Mouse (Mus musculus): ENCODE data around the gene Ccdc47. TPM values are rescaled to one million over a fixed set of nuclear protein-coding genes. Genes with fewer than 3 reads are reported as not detected.

The Ccdc47 gene
- polyA plus RNA-seq, 1 experiment from 2014 or later: 111 TPM

GRCm38 (mm10) chr11:106158081-106158929 lies 57.8 kb downstream of the Ccdc47 start:
- WGBS: 56% methylated on average over 14 of the region's 14 CpGs
- Histone ChIP-seq H3K4me3 (peak overlapping the region; percentile 86), H3K27me3 (replicated peaks) (no peaks in the 10 kb centered on the region), H3K4me1 (peaks cover 41% of the 10 kb centered on the region), H3K4me2 (peak overlapping the region; percentile 72), H3K9ac (peak overlapping the region; percentile 95), H3K27ac (peak overlapping the region; percentile 99; the same call in 1 of the 2 replicates), H3K9me3 (no peaks in the 10 kb centered on the region), H3K36me3 (replicated peaks) (peaks cover 12% of the 10 kb centered on the region; the same call in 1 of the 2 replicates)
- no peak for ATAC-seq (replicated peaks)

GRCm38 (mm10) chr11:106157154-106157553 lies 59.0 kb downstream of the Ccdc47 start:
- WGBS: 90% methylated on average over 7 of the region's 7 CpGs
- Histone ChIP-seq H3K27ac (no peak overlapping the region), H3K36me3 (replicated peaks) (peaks cover 17% of the 10 kb centered on the region; the same call in 1 of the 2 replicates)

GRCm38 (mm10) chr11:106156257-106156656 lies 59.9 kb downstream of the Ccdc47 start:
- Histone ChIP-seq H3K4me2 (no peak overlapping the region), H3K4me3 (no peak overlapping the region), H3K27me3 (replicated peaks) (no peaks in the 10 kb centered on the region), H3K36me3 (replicated peaks) (peaks cover 21% of the 10 kb centered on the region; the same call in 1 of the 2 replicates), H3K4me1 (peaks cover 35% of the 10 kb centered on the region), H3K27ac (no peak overlapping the region; the same call in 1 of the 2 replicates), H3K9ac (no peak overlapping the region), H3K9me3 (no peaks in the 10 kb centered on the region)
- 81% methylated on average over 1 of the region's 1 CpGs for WGBS
- ATAC-seq (replicated peaks): no peak

More at GRCm38 (mm10) chr11:106157154-106157553, 59.0 kb downstream of the Ccdc47 start:
- Histone ChIP-seq H3K4me2 (no peak overlapping the region), H3K4me3 (no peak overlapping the region), H3K9me3 (no peaks in the 10 kb centered on the region), H3K9ac (no peak overlapping the region), H3K27me3 (replicated peaks) (no peaks in the 10 kb centered on the region), H3K4me1 (peaks cover 41% of the 10 kb centered on the region)
- ATAC-seq (replicated peaks): no peak

- peaks cover 24% of the 10 kb centered on the region for H3K36me3 ChIP-seq (replicated peaks)
- H3K27ac ChIP-seq: 0 out of 2 replicates have a peak overlapping the region, but pooled peaks have one; percentile 1
- H3K4me3 ChIP-seq: no peak overlapping the region
- H3K9me3 ChIP-seq: no peaks in the 10 kb centered on the region
- no peak for ATAC-seq (replicated peaks)
- H3K9ac ChIP-seq: no peak overlapping the region
- WGBS: 77% methylated on average over 3 of the region's 3 CpGs
- H3K4me1 ChIP-seq: peaks cover 30% of the 10 kb centered on the region
- no peaks in the 10 kb centered on the region for H3K27me3 ChIP-seq (replicated peaks)
- H3K4me2 ChIP-seq: no peak overlapping the region
These were observed 60.4 kb downstream of the Ccdc47 start for GRCm38 (mm10) chr11:106155761-106156160.

GRCm38 (mm10) chr11:106154770-106155169 lies 61.4 kb downstream of the Ccdc47 start:
- Histone ChIP-seq H3K4me3 (no peak overlapping the region), H3K9ac (no peak overlapping the region), H3K4me2 (no peak overlapping the region), H3K36me3 (replicated peaks) (peaks cover 33% of the 10 kb centered on the region), H3K27me3 (replicated peaks) (no peaks in the 10 kb centered on the region), H3K27ac (0 out of 2 replicates have a peak overlapping the region, but pooled peaks have one; percentile 12), H3K9me3 (no peaks in the 10 kb centered on the region), H3K4me1 (peaks cover 27% of the 10 kb centered on the region)
- no peak for ATAC-seq (replicated peaks)
- 75% methylated on average over 2 of the region's 2 CpGs for WGBS

GRCm38 (mm10) chr11:106154091-106154490 lies 62.1 kb downstream of the Ccdc47 start:
- H3K27me3 ChIP-seq (replicated peaks): no peaks in the 10 kb centered on the region
- no peak overlapping the region for H3K4me2 ChIP-seq
- H3K4me3 ChIP-seq: no peak overlapping the region
- peaks cover 20% of the 10 kb centered on the region for H3K4me1 ChIP-seq
- H3K9me3 ChIP-seq: no peaks in the 10 kb centered on the region
- no peak for ATAC-seq (replicated peaks)
- WGBS: 66% methylated on average over 5 of the region's 5 CpGs
- H3K36me3 ChIP-seq (replicated peaks): peaks cover 36% of the 10 kb centered on the region
- H3K9ac ChIP-seq: no peak overlapping the region
- no peak overlapping the region for H3K27ac ChIP-seq

- ATAC-seq (replicated peaks): no peak
- H3K36me3 ChIP-seq (replicated peaks): peaks cover 41% of the 10 kb centered on the region
- 84% methylated on average over 8 of the region's 8 CpGs for WGBS
These were observed 64.0 kb downstream of the Ccdc47 start for GRCm38 (mm10) chr11:106152132-106152531.

GRCm38 (mm10) chr11:106151219-106151618 lies 64.9 kb downstream of the Ccdc47 start:
- no peaks in the 10 kb centered on the region for H3K9me3 ChIP-seq
- H3K27ac ChIP-seq: no peak overlapping the region
- WGBS: 91% methylated on average over 3 of the region's 3 CpGs
- no peak overlapping the region for H3K9ac ChIP-seq
- no peak overlapping the region for H3K4me2 ChIP-seq
- H3K4me3 ChIP-seq: no peak overlapping the region
- H3K36me3 ChIP-seq (replicated peaks): peaks cover 41% of the 10 kb centered on the region
- H3K4me1 ChIP-seq: peaks cover 4% of the 10 kb centered on the region; the same call in 1 of the 2 replicates
- H3K27me3 ChIP-seq (replicated peaks): no peaks in the 10 kb centered on the region
- ATAC-seq (replicated peaks): no peak

More at GRCm38 (mm10) chr11:106152132-106152531, 64.0 kb downstream of the Ccdc47 start:
- H3K27ac ChIP-seq: no peak overlapping the region
- no peak overlapping the region for H3K4me2 ChIP-seq
- H3K27me3 ChIP-seq (replicated peaks): no peaks in the 10 kb centered on the region
- H3K4me3 ChIP-seq: no peak overlapping the region
- no peaks in the 10 kb centered on the region for H3K9me3 ChIP-seq
- H3K9ac ChIP-seq: no peak overlapping the region
- H3K4me1 ChIP-seq: peaks cover 5% of the 10 kb centered on the region; the same call in 1 of the 2 replicates

Other genes with a start within 250 kb of the Ccdc47 start
- 6.1 and 6.5 TPM in 2 replicates for gene Ace, start 248.4 kb downstream of the Ccdc47 start, polyA plus RNA-seq (2015; fragmentation: Nextera tagmentation; extraction: Ambion mirVana)
- gene Ace3, start 221.7 kb downstream of the Ccdc47 start, polyA plus RNA-seq (2015; fragmentation: Nextera tagmentation; extraction: Ambion mirVana): not detected in 2 replicates
- 1.7 and 2.0 TPM in 2 replicates for gene Kcnh6, start 208.2 kb downstream of the Ccdc47 start, polyA plus RNA-seq (2015; fragmentation: Nextera tagmentation; extraction: Ambion mirVana)
- 165 and 174 TPM in 2 replicates for gene Dcaf7, start 179.5 kb downstream of the Ccdc47 start, polyA plus RNA-seq (2015; fragmentation: Nextera tagmentation; extraction: Ambion mirVana)
- gene Taco1, start 150.3 kb downstream of the Ccdc47 start, polyA plus RNA-seq (2015; fragmentation: Nextera tagmentation; extraction: Ambion mirVana): 7.1 and 7.7 TPM in 2 replicates
- 13.7 and 14.9 TPM in 2 replicates for gene Map3k3, start 131.7 kb downstream of the Ccdc47 start, polyA plus RNA-seq (2015; fragmentation: Nextera tagmentation; extraction: Ambion mirVana)
- 0.72 TPM in 1 of 2 replicates, not detected in the other for gene Gm10840, start 55.5 kb downstream of the Ccdc47 start, polyA plus RNA-seq (2015; fragmentation: Nextera tagmentation; extraction: Ambion mirVana)
- gene Limd2, start 55.5 kb downstream of the Ccdc47 start, polyA plus RNA-seq (2015; fragmentation: Nextera tagmentation; extraction: Ambion mirVana): 167 and 179 TPM in 2 replicates
- gene Strada, start 14.2 kb downstream of the Ccdc47 start, polyA plus RNA-seq (2015; fragmentation: Nextera tagmentation; extraction: Ambion mirVana): 28.1 and 29.1 TPM in 2 replicates
- gene Ddx42, start 582 bp upstream of the Ccdc47 start, polyA plus RNA-seq (2015; fragmentation: Nextera tagmentation; extraction: Ambion mirVana): 89.1 and 93.6 TPM in 2 replicates
- gene Ftsj3, start 39.7 kb upstream of the Ccdc47 start, polyA plus RNA-seq (2015; fragmentation: Nextera tagmentation; extraction: Ambion mirVana): 33.0 and 34.1 TPM in 2 replicates
- 297 and 300 TPM in 2 replicates for gene Psmc5, start 39.8 kb upstream of the Ccdc47 start, polyA plus RNA-seq (2015; fragmentation: Nextera tagmentation; extraction: Ambion mirVana)
- gene Smarcd2, start 56.6 kb upstream of the Ccdc47 start, polyA plus RNA-seq (2015; fragmentation: Nextera tagmentation; extraction: Ambion mirVana): 10.9 and 11.5 TPM in 2 replicates
- gene Tcam1, start 60.3 kb upstream of the Ccdc47 start, polyA plus RNA-seq (2015; fragmentation: Nextera tagmentation; extraction: Ambion mirVana): 0.12 and 0.20 TPM in 2 replicates
- gene Gh, start 85.5 kb upstream of the Ccdc47 start, polyA plus RNA-seq (2015; fragmentation: Nextera tagmentation; extraction: Ambion mirVana): not detected in 2 replicates
- 1.1 and 1.4 TPM in 2 replicates for gene Cd79b, start 98.4 kb upstream of the Ccdc47 start, polyA plus RNA-seq (2015; fragmentation: Nextera tagmentation; extraction: Ambion mirVana)
- not detected in 2 replicates for gene Scn4a, start 136.9 kb upstream of the Ccdc47 start, polyA plus RNA-seq (2015; fragmentation: Nextera tagmentation; extraction: Ambion mirVana)
- not detected in 2 replicates for gene Prr29, start 149.1 kb upstream of the Ccdc47 start, polyA plus RNA-seq (2015; fragmentation: Nextera tagmentation; extraction: Ambion mirVana)
- gene Icam2, start 171.7 kb upstream of the Ccdc47 start, polyA plus RNA-seq (2015; fragmentation: Nextera tagmentation; extraction: Ambion mirVana): 18.2 and 19.1 TPM in 2 replicates